Comparison of ENCODE assay signal across 8 mouse cellular contexts in the genomic region with DNA sequence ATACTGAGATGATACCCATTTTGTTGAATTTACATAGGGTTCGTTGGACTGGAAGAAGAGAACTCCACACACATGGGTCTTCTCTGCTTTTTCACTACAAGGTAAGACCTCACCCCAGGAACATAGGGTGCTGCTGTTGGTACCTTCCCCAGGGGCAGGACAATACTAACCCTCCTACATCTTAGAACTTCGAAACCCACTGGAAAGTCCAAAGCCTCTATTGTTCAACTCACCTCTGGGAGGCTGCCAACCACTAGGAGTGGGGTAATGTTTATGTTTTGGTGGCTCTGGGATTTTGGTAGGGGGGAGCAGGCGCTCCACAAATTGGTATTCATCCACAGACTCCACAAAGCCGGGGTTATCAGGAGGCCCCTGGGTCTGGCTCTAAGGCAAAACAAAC. TPM values are rescaled to one million over a fixed set of nuclear protein-coding genes. Genes with fewer than 3 reads are reported as not detected.
DNase-seq lines count a peak whose midpoint lies in the region; ATAC-seq and TF ChIP-seq lines count a peak whose summit lies in the region.

No protein-coding gene starts in this region.

- peak overlapping the region; percentile 95 for H3K4me3 ChIP-seq in kidney, embryonic 15.5 days (replicated peaks)
- no peak overlapping the region for H3K4me3 ChIP-seq in kidney, adult 2 months (ENCODE audit: insufficient read depth, low read depth, low read length)
- peak overlapping the region; percentile 70 for H3K4me3 ChIP-seq in embryonic facial prominence, embryonic 10.5 days
- H3K4me3 ChIP-seq in hindbrain, embryonic 13.5 days: peak overlapping the region; percentile 81
- H3K4me3 ChIP-seq in midbrain, embryonic 14.5 days (replicated peaks; ENCODE audit: low read depth, low read length): peak overlapping the region; percentile 81

- no peak for ATAC-seq in kidney, embryonic 15.5 days (replicated peaks; ENCODE audit: low FRiP score)
- ATAC-seq in hindbrain, embryonic 13.5 days (ENCODE audit: low FRiP score): no peak
- no peak for ATAC-seq in midbrain, embryonic 14.5 days (ENCODE audit: low FRiP score, low TSS enrichment)
- no peak for ATAC-seq in megakaryocyte progenitor cell, adult 5-6 weeks (replicated peaks; ENCODE audit: poor library complexity)

- no peak for TF ChIP-seq CTCF in kidney, adult 2 months (conservative IDR thresholded peaks at IDR 0.05; ENCODE audit: insufficient read depth, insufficient read length, low read depth, low read length)

- H3K4me2 ChIP-seq in kidney, embryonic 15.5 days: peak overlapping the region; percentile 78
- H3K4me2 ChIP-seq in hindbrain, embryonic 13.5 days: peak overlapping the region; percentile 58
- peak overlapping the region; percentile 87 for H3K4me2 ChIP-seq in midbrain, embryonic 14.5 days (ENCODE audit: low read length)

- no peaks in the 10 kb centered on the region for H3K9me3 ChIP-seq in kidney, embryonic 15.5 days (replicated peaks)
- no peaks in the 10 kb centered on the region for H3K9me3 ChIP-seq in embryonic facial prominence, embryonic 10.5 days
- no peaks in the 10 kb centered on the region for H3K9me3 ChIP-seq in hindbrain, embryonic 13.5 days
- no peaks in the 10 kb centered on the region for H3K9me3 ChIP-seq in midbrain, embryonic 14.5 days (ENCODE audit: control insufficient read depth, low read length)

- peaks cover 61% of the 10 kb centered on the region for H3K36me3 ChIP-seq in kidney, embryonic 15.5 days
- peaks cover 3% of the 10 kb centered on the region for H3K36me3 ChIP-seq in kidney, adult 2 months (ENCODE audit: control insufficient read depth, insufficient read depth, low read length)
- peaks cover 65% of the 10 kb centered on the region for H3K36me3 ChIP-seq in embryonic facial prominence, embryonic 10.5 days (replicated peaks)
- peaks cover 51% of the 10 kb centered on the region for H3K36me3 ChIP-seq in hindbrain, embryonic 13.5 days
- peaks cover 48% of the 10 kb centered on the region for H3K36me3 ChIP-seq in midbrain, embryonic 14.5 days (ENCODE audit: control insufficient read depth, insufficient read depth, low read length)

- peaks cover 31% of the 10 kb centered on the region for H3K4me1 ChIP-seq in kidney, embryonic 15.5 days
- H3K4me1 ChIP-seq in kidney, adult 2 months (ENCODE audit: control insufficient read depth, insufficient read depth, low read length): peaks cover 5% of the 10 kb centered on the region; the same call in 1 of the 2 replicates
- H3K4me1 ChIP-seq in embryonic facial prominence, embryonic 10.5 days: peaks cover 29% of the 10 kb centered on the region
- H3K4me1 ChIP-seq in hindbrain, embryonic 13.5 days (replicated peaks): peaks cover 28% of the 10 kb centered on the region
- H3K4me1 ChIP-seq in midbrain, embryonic 14.5 days (ENCODE audit: control insufficient read depth, insufficient read depth, low read length): peaks cover 9% of the 10 kb centered on the region

- 54% methylated on average over 4 of the region's 4 CpGs for WGBS in kidney, embryonic 15.5 days
- 45% methylated on average over 4 of the region's 4 CpGs for WGBS in kidney, adult 2 months
- 70% methylated on average over 4 of the region's 4 CpGs for WGBS in embryonic facial prominence, embryonic 10.5 days
- 66% methylated on average over 4 of the region's 4 CpGs for WGBS in hindbrain, embryonic 13.5 days
- WGBS in midbrain, embryonic 14.5 days: 62% methylated on average over 4 of the region's 4 CpGs

- TF ChIP-seq POLR2A in kidney, adult 2 months (IDR thresholded peaks at IDR 0.05; ENCODE audit: low read depth, low read length): no peak

- no peaks in the 10 kb centered on the region for H3K27me3 ChIP-seq in kidney, embryonic 15.5 days
- no peaks in the 10 kb centered on the region for H3K27me3 ChIP-seq in kidney, adult 2 months (replicated peaks; ENCODE audit: control insufficient read depth, insufficient read depth, low read length)
- H3K27me3 ChIP-seq in embryonic facial prominence, embryonic 10.5 days (replicated peaks; ENCODE audit: low read depth, poor library complexity, severe bottlenecking): no peaks in the 10 kb centered on the region
- H3K27me3 ChIP-seq in hindbrain, embryonic 13.5 days: no peaks in the 10 kb centered on the region
- no peaks in the 10 kb centered on the region for H3K27me3 ChIP-seq in midbrain, embryonic 14.5 days (ENCODE audit: control insufficient read depth, insufficient read depth, low read length)

- H3K27ac ChIP-seq in kidney, embryonic 15.5 days: 0 out of 2 replicates have a peak overlapping the region, but pooled peaks have one; percentile 81
- H3K27ac ChIP-seq in kidney, adult 2 months (ENCODE audit: insufficient read depth, low read depth, low read length): no peak overlapping the region
- H3K27ac ChIP-seq in embryonic facial prominence, embryonic 10.5 days (replicated peaks): no peak overlapping the region
- no peak overlapping the region for H3K27ac ChIP-seq in hindbrain, embryonic 13.5 days
- no peak overlapping the region for H3K27ac ChIP-seq in midbrain, embryonic 14.5 days (replicated peaks; ENCODE audit: low read depth, low read length)

- peak overlapping the region; percentile 82 for H3K9ac ChIP-seq in kidney, embryonic 15.5 days
- peak overlapping the region; percentile 96 for H3K9ac ChIP-seq in hindbrain, embryonic 13.5 days
- H3K9ac ChIP-seq in midbrain, embryonic 14.5 days (replicated peaks; ENCODE audit: low read length): peak overlapping the region; percentile 79

- DNase-seq in kidney, adult 2 months: no peak
- DNase-seq in embryonic facial prominence, embryonic 10.5 days (ENCODE audit: low spot score): no peak
- DNase-seq in midbrain, embryonic 14.5 days: no peak
- no peak for DNase-seq in right cerebral cortex, postnatal 4 days
- no peak for DNase-seq in thymus, postnatal 36 days

RNA-seq across cellular contexts. Expression of gene Mrpl49, which starts 0.9 kb away (rescaled TPM):
- polyA plus RNA-seq in kidney, embryonic 15.5 days (2015; fragmentation: Nextera tagmentation; extraction: Ambion mirVana): 77.9 and 81.6 TPM in 2 replicates
- 32.0 and 37.3 TPM in 2 replicates for polyA plus RNA-seq in kidney, adult 2 months (2012; rRNA removed)
- polyA plus RNA-seq in embryonic facial prominence, embryonic 10.5 days (2016; fragmentation: Nextera tagmentation; extraction: Ambion mirVana): 82.5 and 84.6 TPM in 2 replicates
- polyA plus RNA-seq in hindbrain, embryonic 13.5 days (2015; fragmentation: Nextera tagmentation; extraction: Ambion mirVana): 64.6 and 68.9 TPM in 2 replicates
- polyA plus RNA-seq in midbrain, embryonic 14.5 days (2014; fragmentation: Nextera tagmentation; extraction: Ambion mirVana): 72.9 and 73.0 TPM in 2 replicates
- total RNA-seq in megakaryocyte progenitor cell, adult 5-6 weeks (2015): 44.4 and 53.5 TPM in 2 replicates
- 31.9 and 38.4 TPM in 2 replicates for total RNA-seq in megakaryocyte progenitor cell, adult 5-6 weeks (2017)

RNA-seq across cellular contexts. Expression of gene Fau, which starts 0.9 kb away (rescaled TPM):
- polyA plus RNA-seq in kidney, embryonic 15.5 days (2015; fragmentation: Nextera tagmentation; extraction: Ambion mirVana): 741 and 838 TPM in 2 replicates
- polyA plus RNA-seq in kidney, adult 2 months (2012; rRNA removed): 882 and 1,017 TPM in 2 replicates
- 831 and 861 TPM in 2 replicates for polyA plus RNA-seq in embryonic facial prominence, embryonic 10.5 days (2016; fragmentation: Nextera tagmentation; extraction: Ambion mirVana)
- polyA plus RNA-seq in hindbrain, embryonic 13.5 days (2015; fragmentation: Nextera tagmentation; extraction: Ambion mirVana): 648 and 656 TPM in 2 replicates
- 602 and 698 TPM in 2 replicates for polyA plus RNA-seq in midbrain, embryonic 14.5 days (2014; fragmentation: Nextera tagmentation; extraction: Ambion mirVana)
- 1,814 and 1,841 TPM in 2 replicates for total RNA-seq in megakaryocyte progenitor cell, adult 5-6 weeks (2015)
- 1,690 and 2,042 TPM in 2 replicates for total RNA-seq in megakaryocyte progenitor cell, adult 5-6 weeks (2017)

RNA-seq across cellular contexts. Expression of gene Znhit2, which starts 4.3 kb away (rescaled TPM):
- 33.0 and 33.2 TPM in 2 replicates for polyA plus RNA-seq in kidney, embryonic 15.5 days (2015; fragmentation: Nextera tagmentation; extraction: Ambion mirVana)
- polyA plus RNA-seq in kidney, adult 2 months (2012; rRNA removed): 42.3 and 57.7 TPM in 2 replicates
- 33.8 and 35.6 TPM in 2 replicates for polyA plus RNA-seq in embryonic facial prominence, embryonic 10.5 days (2016; fragmentation: Nextera tagmentation; extraction: Ambion mirVana)
- 30.7 and 34.7 TPM in 2 replicates for polyA plus RNA-seq in hindbrain, embryonic 13.5 days (2015; fragmentation: Nextera tagmentation; extraction: Ambion mirVana)
- polyA plus RNA-seq in midbrain, embryonic 14.5 days (2014; fragmentation: Nextera tagmentation; extraction: Ambion mirVana): 32.4 and 37.9 TPM in 2 replicates
- 12.7 and 14.2 TPM in 2 replicates for total RNA-seq in megakaryocyte progenitor cell, adult 5-6 weeks (2015)
- total RNA-seq in megakaryocyte progenitor cell, adult 5-6 weeks (2017): 12.5 and 14.5 TPM in 2 replicates

RNA-seq across cellular contexts. Expression of gene Syvn1, which starts 10.3 kb away (rescaled TPM):
- 35.6 and 38.5 TPM in 2 replicates for polyA plus RNA-seq in kidney, embryonic 15.5 days (2015; fragmentation: Nextera tagmentation; extraction: Ambion mirVana)
- polyA plus RNA-seq in kidney, adult 2 months (2012; rRNA removed): 31.5 and 32.8 TPM in 2 replicates
- 34.5 and 38.1 TPM in 2 replicates for polyA plus RNA-seq in embryonic facial prominence, embryonic 10.5 days (2016; fragmentation: Nextera tagmentation; extraction: Ambion mirVana)
- 30.6 and 33.0 TPM in 2 replicates for polyA plus RNA-seq in hindbrain, embryonic 13.5 days (2015; fragmentation: Nextera tagmentation; extraction: Ambion mirVana)
- 28.8 and 33.6 TPM in 2 replicates for polyA plus RNA-seq in midbrain, embryonic 14.5 days (2014; fragmentation: Nextera tagmentation; extraction: Ambion mirVana)
- 23.1 and 25.2 TPM in 2 replicates for total RNA-seq in megakaryocyte progenitor cell, adult 5-6 weeks (2015)
- total RNA-seq in megakaryocyte progenitor cell, adult 5-6 weeks (2017): 10.1 and 11.2 TPM in 2 replicates

RNA-seq across cellular contexts. Expression of gene Tm7sf2, which starts 11.5 kb away (rescaled TPM):
- polyA plus RNA-seq in kidney, embryonic 15.5 days (2015; fragmentation: Nextera tagmentation; extraction: Ambion mirVana): 23.6 and 24.9 TPM in 2 replicates
- polyA plus RNA-seq in kidney, adult 2 months (2012; rRNA removed): 31.2 and 38.4 TPM in 2 replicates
- 30.3 and 31.4 TPM in 2 replicates for polyA plus RNA-seq in embryonic facial prominence, embryonic 10.5 days (2016; fragmentation: Nextera tagmentation; extraction: Ambion mirVana)
- 50.4 and 51.6 TPM in 2 replicates for polyA plus RNA-seq in hindbrain, embryonic 13.5 days (2015; fragmentation: Nextera tagmentation; extraction: Ambion mirVana)
- polyA plus RNA-seq in midbrain, embryonic 14.5 days (2014; fragmentation: Nextera tagmentation; extraction: Ambion mirVana): 43.7 and 57.6 TPM in 2 replicates
- 8.4 and 10.6 TPM in 2 replicates for total RNA-seq in megakaryocyte progenitor cell, adult 5-6 weeks (2015)
- total RNA-seq in megakaryocyte progenitor cell, adult 5-6 weeks (2017): 1.6 and 1.8 TPM in 2 replicates
